Mouse (Mus musculus) liver, postnatal 0 days (tissue): ENCODE results near the gene Rnf187. TPM values are rescaled to one million over a fixed set of nuclear protein-coding genes. Genes with fewer than 3 reads are reported as not detected.
A peak's percentile ranks its signal among the peaks of the same experiment; 100 is the strongest.

Experiments
- ATAC-seq: fragments of 200-750 bp; cut with Nextera tagmentation; 2 replicates; pipeline ENCODE4 v1.8.0; 2017; ENCODE audit warnings: mild to moderate bottlenecking, moderate library complexity
- DNase-seq: peaks from one replicate; pipeline ENCODE4 v3.0.0-alpha.2; 2016
- H3K27ac ChIP-seq: fragments of 300-500 bp; sonication (generic); 2 replicates; pipeline ENCODE4 v1.5.1; 2014; ENCODE audit warnings: antibody characterized with exemption, moderate library complexity, mild to moderate bottlenecking, low read depth
- H3K27me3 ChIP-seq: fragments of 300-500 bp; sonication (generic); 2 replicates; pipeline ENCODE4 v1.6.1; 2014; ENCODE audit warnings: low read length, control low read depth, mixed read lengths; ENCODE audit not compliant: insufficient read depth
- H3K36me3 ChIP-seq: fragments of 300-500 bp; sonication (generic); replicated peaks from 2 replicates; pipeline ENCODE4 v1.6.1; 2014; ENCODE audit warnings: mild to moderate bottlenecking, control low read depth, low read length, moderate library complexity, mixed read lengths; ENCODE audit not compliant: insufficient read depth
- H3K4me1 ChIP-seq: fragments of 300-500 bp; sonication (generic); 2 replicates; pipeline ENCODE4 v1.6.1; 2014; ENCODE audit warnings: antibody characterized with exemption, mild to moderate bottlenecking, control low read depth; ENCODE audit not compliant: insufficient read depth
- H3K4me2 ChIP-seq: fragments of 300-500 bp; sonication (generic); 2 replicates; pipeline ENCODE4 v1.6.1; 2014; ENCODE audit warnings: low read depth, mild to moderate bottlenecking, low read length, moderate library complexity, mixed read lengths
- H3K4me3 ChIP-seq: fragments of 300-500 bp; sonication (generic); 2 replicates; pipeline ENCODE4 v1.5.1; 2014; ENCODE audit warnings: low read depth, low read length
- H3K9ac ChIP-seq: fragments of 300-500 bp; sonication (generic); replicated peaks from 2 replicates; pipeline ENCODE4 v1.6.1; 2014; ENCODE audit warnings: mild to moderate bottlenecking, moderate library complexity
- H3K9me3 ChIP-seq: fragments of 300-500 bp; sonication (generic); 2 replicates; pipeline ENCODE4 v1.6.1; 2016; ENCODE audit warnings: mild to moderate bottlenecking, control low read depth, low read length, mixed read lengths
- CTCF ChIP-seq: sonication (generic); IDR thresholded peaks from 2 replicates; pipeline ENCODE4 v1.5.1; 2016; ENCODE audit warnings: antibody characterized with exemption, low read depth
- EP300 ChIP-seq: IDR thresholded peaks from 2 replicates; pipeline ENCODE4 v1.6.1; 2016; ENCODE audit warnings: antibody characterized with exemption, low read depth, mild to moderate bottlenecking
- WGBS: fragments of 180-500 bp; shearing (Covaris S2); extraction: QIAGEN DNeasy Blood & Tissue Kit; methylation state at CpG from one replicate; pipeline ENCODE4 v1.1.7; 2014; ENCODE audit not compliant: insufficient replicate concordance; 5-methylcytosine and 5-hydroxymethylcytosine counted together
- polyA plus RNA-seq: library from polyadenylated mRNA; unstranded; fragments of >200 nt; fragmentation: Nextera tagmentation; extraction: Ambion mirVana; gene quantifications from 2 replicates; pipeline ENCODE4 v1.2.1, GENCODE M21; 2015

The Rnf187 gene
- polyA plus RNA-seq, 1 experiment from 2014 or later = 85.3 TPM

DNA sequence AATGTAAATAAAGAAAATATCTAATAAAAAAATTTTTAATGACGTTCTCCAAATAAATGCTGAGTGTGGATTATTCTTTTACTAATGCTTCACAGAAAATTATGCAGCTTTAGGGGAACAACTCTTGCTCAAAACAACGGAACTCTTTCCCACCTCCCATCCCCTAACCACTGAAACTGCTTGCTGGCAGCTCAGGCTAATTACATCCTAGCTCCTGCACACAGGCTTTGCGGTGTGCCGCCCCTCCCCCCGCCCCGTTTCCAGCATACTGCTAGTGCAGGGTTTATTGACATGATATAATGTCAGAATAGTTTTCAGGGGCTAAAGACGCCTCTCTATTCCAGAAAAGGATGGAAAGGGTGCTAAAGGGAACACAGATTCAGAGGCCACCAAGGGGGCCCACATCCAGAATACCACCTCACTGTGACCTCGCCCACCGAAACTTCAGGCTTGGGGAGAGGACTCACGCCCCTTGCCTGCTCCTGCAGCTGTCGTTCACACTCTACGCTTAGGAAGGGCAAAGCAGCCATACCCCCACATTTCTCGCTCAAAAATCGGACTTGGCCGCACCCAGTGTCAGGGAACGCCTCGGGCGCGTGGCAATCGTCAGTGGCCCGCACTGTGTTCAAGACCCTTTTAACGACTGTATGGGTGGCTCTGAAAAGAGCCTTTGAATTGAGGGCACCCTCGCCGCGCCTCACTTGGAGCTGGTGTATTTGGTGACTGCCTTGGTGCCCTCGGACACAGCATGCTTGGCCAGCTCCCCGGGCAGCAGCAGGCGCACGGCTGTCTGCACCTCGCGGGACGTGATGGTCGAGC, 14.8 kb upstream of the Rnf187 start:
- Histone ChIP-seq H3K4me1 (peaks cover 36% of the 10 kb centered on the region), H3K9ac (peak overlapping the region; percentile 66), H3K4me3 (peak overlapping the region; percentile 89), H3K27me3 (peaks cover 14% of the 10 kb centered on the region), H3K27ac (peak overlapping the region; percentile 99), H3K4me2 (peak overlapping the region; percentile 84), H3K36me3 (peaks cover 19% of the 10 kb centered on the region), H3K9me3 (no peaks in the 10 kb centered on the region)
- no peak for TF ChIP-seq CTCF
- no peak for TF ChIP-seq EP300
- DNase-seq = peak; percentile 70
- peak; percentile 16 for ATAC-seq
- WGBS = 2% methylated on average over 33 of the region's 33 CpGs

DNA sequence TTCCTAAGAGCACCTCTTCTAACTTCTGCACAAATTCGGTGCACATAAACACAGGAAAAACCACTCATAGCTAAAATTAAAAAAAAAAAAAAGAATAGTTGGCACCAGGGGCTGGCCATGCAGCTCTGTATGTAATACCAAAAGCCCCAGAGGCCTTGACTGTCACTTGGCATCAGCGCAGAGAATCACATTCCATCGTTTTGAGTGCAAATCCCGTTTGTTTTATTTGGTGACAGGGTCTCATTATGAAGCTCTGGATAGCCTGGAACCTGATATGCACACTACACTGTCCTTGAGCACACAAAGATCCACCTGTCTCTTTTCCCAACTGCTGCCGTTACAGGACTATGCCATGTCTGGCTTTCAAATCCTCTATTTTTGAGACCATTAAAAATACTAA, 12.5 kb upstream of the Rnf187 start:
- no peak overlapping the region for H3K4me3 ChIP-seq
- 80% methylated on average over 5 of the region's 5 CpGs for WGBS
- no peak for ATAC-seq
- peaks cover 28% of the 10 kb centered on the region for H3K4me1 ChIP-seq
- DNase-seq = no peak
- H3K27ac ChIP-seq = no peak overlapping the region
- TF ChIP-seq CTCF (no peak), EP300 (no peak)
- no peaks in the 10 kb centered on the region for H3K9me3 ChIP-seq
- no peak overlapping the region for H3K9ac ChIP-seq
- peaks cover 24% of the 10 kb centered on the region for H3K27me3 ChIP-seq
- no peak overlapping the region for H3K4me2 ChIP-seq
- H3K36me3 ChIP-seq = peaks cover 2% of the 10 kb centered on the region; the same call in 1 of the 2 replicates

DNA sequence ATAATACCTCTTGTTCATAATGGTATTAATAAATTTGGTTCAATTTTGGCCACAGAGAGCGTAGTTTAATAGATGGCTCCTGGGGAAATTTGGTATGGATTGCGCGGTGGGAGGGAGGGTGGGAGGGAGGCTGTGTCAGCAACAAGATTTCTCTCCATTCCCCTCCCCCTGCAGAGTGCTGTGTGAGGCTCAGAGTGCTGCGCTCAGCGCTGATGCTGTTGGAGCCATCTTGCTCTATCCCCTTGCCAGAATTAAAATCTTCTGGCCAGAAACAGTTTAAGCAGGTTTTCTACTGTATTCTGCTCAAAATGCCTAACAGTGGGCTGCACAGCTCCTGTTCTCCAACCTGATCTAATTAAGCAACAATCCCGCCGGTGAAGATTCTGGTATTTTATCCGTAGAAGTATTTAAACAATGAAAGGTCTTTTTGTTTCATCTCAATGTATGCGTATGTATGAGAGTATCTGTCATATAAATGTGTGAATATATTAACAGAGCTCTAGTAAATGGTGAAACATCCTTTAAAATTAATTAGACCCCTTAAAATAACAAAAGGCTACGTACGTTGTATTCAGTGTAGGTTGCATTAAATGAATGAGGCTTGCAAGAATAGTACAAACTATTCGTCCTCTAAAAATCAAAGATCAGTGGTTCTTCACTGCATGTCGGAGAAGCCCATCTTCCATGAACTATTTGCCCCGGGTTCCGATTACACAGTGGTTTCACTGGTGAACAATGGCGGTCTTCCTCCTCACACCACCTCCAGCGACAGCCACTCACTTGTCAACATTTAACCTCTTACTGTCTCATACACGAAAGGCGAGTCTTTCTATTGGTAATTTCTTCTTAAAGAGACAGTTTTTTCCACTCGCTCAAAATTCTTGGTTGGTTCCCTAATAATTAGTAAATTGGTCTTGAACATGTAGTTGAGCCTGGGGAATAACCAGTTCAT, 11.0 kb upstream of the Rnf187 start:
- Histone ChIP-seq H3K36me3 (no peaks in the 10 kb centered on the region), H3K9ac (peak overlapping the region; percentile 59), H3K27me3 (peaks cover 24% of the 10 kb centered on the region), H3K9me3 (no peaks in the 10 kb centered on the region), H3K4me2 (peak overlapping the region; percentile 72), H3K27ac (peak overlapping the region; percentile 65), H3K4me1 (peaks cover 22% of the 10 kb centered on the region), H3K4me3 (peak overlapping the region; percentile 48)
- WGBS = 26% methylated on average over 20 of the region's 20 CpGs
- DNase-seq = no peak
- TF ChIP-seq CTCF (no peak), EP300 (no peak)
- no peak for ATAC-seq

DNA sequence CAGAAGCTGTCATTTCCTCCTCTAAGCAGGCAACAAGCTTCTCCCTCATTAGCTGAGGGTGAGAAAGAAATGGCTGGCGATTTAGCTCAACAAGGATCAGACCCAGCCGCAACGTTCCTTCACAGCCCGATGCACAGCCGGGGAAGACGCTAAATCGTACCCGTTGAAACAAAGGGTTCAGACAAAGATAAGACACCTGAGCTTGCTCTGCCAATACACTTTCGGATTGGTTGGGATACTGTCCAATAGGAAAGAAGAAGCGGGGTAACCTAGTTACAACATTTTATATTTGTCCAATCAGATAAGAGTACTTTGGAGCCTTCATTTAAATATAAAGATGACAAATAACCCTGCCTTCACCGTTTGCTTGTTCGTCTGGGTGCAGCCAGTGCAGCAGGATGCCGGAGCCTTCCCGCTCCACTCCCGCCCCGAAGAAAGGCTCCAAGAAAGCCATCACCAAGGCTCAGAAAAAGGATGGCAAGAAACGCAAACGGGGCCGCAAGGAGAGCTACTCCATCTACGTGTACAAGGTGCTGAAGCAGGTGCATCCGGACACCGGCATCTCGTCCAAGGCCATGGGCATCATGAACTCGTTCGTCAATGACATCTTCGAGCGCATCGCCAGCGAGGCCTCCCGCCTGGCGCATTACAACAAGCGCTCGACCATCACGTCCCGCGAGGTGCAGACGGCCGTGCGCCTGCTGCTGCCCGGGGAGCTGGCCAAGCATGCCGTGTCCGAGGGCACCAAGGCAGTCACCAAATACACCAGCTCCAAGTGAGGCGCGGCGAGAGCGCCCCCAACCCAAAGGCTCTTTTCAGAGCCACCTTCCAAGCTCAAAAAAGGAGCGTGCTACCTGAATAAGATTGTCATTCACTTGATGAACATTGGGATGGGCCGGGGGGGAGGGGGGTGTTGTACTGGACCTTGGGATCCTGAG, 10.1 kb upstream of the Rnf187 start, which contains the start of gene Hist3h2ba:
Gene Hist3h2ba, plus strand, starts transcription at position 379 of the 938 bp plus-strand sequence.
- peak; percentile 53 for DNase-seq
- peak within 1 kb of the TSS; percentile 48 for H3K4me3 ChIP-seq
- peaks cover 22% of the 10 kb centered on the region for H3K4me1 ChIP-seq
- TF ChIP-seq CTCF = no peak
- TF ChIP-seq EP300 = peak; percentile 51; the same call in 1 of the 2 replicates
- H3K27me3 ChIP-seq = peaks cover 27% of the 10 kb centered on the region
- WGBS = under 1% methylated on average over 40 of the region's 48 CpGs
- ATAC-seq = peak; percentile 84
- H3K27ac ChIP-seq = peak within 1 kb of the TSS; percentile 65
- no peaks in the 10 kb centered on the region for H3K36me3 ChIP-seq
- H3K9me3 ChIP-seq = no peaks in the 10 kb centered on the region
- peak within 1 kb of the TSS; percentile 72 for H3K4me2 ChIP-seq
- H3K9ac ChIP-seq = peak within 1 kb of the TSS; percentile 59

DNA sequence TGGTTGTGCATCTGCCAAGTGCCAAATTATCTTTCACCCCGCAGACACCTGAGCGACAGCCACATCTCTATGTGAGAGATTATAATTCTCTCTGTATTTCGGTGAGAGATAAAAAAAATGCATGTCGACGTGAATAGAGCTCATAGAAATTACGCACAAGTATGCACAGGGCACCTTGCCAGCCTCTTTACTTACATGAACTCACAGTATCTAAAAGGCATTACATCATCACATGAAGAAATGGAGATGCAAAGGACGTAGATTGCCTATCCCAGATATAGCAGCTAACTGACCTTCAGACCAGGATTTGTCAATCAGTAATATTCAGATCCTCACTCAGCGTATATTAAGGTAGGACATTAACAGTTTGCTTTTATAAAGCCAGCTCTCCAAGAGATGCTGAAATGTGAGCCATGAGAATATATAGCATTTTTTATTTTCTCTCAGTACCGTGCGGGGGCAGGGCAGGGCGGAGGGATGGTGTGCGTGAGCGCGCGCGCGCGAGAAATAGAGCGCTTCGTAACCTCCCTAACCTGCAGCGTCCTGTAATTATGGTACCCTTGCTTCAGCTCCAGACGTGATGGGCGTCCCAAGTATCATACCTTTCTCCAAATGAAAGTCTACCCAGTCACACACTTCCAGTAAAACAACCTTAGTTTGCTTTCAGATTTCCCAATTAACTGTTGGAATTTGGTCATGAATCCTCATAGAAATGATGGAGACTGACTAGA, 9.2 kb upstream of the Rnf187 start:
- Histone ChIP-seq H3K9me3 (no peaks in the 10 kb centered on the region), H3K4me3 (peak overlapping the region; percentile 48), H3K4me1 (peaks cover 18% of the 10 kb centered on the region), H3K4me2 (peak overlapping the region; percentile 72), H3K27ac (peak overlapping the region; percentile 64), H3K36me3 (no peaks in the 10 kb centered on the region), H3K27me3 (peaks cover 27% of the 10 kb centered on the region), H3K9ac (peak overlapping the region; percentile 59; the same call in 1 of the 2 replicates)
- DNase-seq (no peak), ATAC-seq (peak; percentile 43)
- 17% methylated on average over 23 of the region's 23 CpGs for WGBS
- TF ChIP-seq CTCF (no peak), EP300 (peak; percentile 57; the same call in 1 of the 2 replicates)
